ENCODE assay signal across 8 mouse cellular contexts in the genomic region with DNA sequence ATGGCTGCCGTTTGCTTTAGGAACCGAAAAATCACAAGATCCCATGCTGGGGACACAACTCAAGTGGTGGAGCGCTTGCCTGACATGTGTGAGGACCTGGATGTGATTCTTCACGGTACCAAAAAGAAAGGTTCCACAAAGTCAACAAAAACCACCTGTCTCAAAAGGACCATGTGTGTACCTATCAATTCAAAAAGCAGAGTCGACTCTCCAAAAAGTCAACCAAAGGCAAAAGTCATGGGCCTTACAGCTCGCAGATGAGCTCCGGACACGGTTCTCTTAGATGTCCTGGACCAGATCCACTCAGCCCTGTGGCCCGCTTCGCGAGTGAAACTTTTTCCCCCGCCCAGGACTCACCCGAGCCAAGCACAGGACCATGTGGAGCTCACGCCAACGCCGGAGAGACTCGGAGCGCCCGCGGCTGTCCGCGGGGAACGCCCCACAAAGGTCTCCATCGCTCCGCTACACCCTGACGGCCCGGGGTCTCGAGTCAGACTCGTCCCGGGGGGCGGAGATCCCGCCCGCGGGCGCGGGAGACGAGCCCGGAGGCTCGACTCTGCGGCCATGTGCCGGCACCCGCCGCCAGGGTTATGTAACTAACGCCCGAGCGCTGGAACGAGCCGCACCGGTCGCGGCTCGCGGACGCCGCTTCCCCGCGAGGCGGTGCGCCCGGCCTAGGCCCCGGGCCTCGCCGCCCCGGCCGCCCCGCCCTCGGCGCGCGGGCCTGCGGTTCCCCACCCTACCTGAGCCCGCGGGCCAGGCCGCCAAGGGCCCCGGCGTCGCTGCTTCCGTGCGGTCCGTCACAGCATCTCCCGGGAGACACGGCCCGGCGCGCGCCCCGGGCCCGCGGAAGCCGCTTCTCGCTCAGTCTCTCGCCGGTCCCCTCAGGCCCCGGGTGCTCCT. TPM values are rescaled to one million over a fixed set of nuclear protein-coding genes. Genes with fewer than 3 reads are reported as not detected.
DNase-seq lines count a peak whose midpoint lies in the region; ATAC-seq and TF ChIP-seq lines count a peak whose summit lies in the region.

A gene (plus strand): TSS at position 767 of the 903 bp plus-strand sequence.

- no peaks in the 10 kb centered on the region for H3K27me3 ChIP-seq in embryonic facial prominence, embryonic 14.5 days (replicated peaks; ENCODE audit: control insufficient read depth, insufficient read depth, low read length)
- H3K27me3 ChIP-seq in kidney, adult 2 months (replicated peaks; ENCODE audit: control insufficient read depth, insufficient read depth, low read length), result no peaks in the 10 kb centered on the region
- no peaks in the 10 kb centered on the region for H3K27me3 ChIP-seq in limb, embryonic 13.5 days
- no peaks in the 10 kb centered on the region for H3K27me3 ChIP-seq in midbrain, embryonic 14.5 days (ENCODE audit: control insufficient read depth, insufficient read depth, low read length)
- H3K27me3 ChIP-seq in stomach, embryonic 16.5 days (ENCODE audit: control insufficient read depth, insufficient read depth, low read length), result no peaks in the 10 kb centered on the region

- peak; percentile 45 for DNase-seq in 416B (ENCODE audit: low read depth)
- peak; percentile 67 for DNase-seq in adrenal gland, postnatal 25 days
- peak; percentile 62 for DNase-seq in embryonic facial prominence, embryonic 14.5 days (ENCODE audit: low spot score)
- DNase-seq in heart, adult 18-20 months, result peak; percentile 71 to 79
- DNase-seq in kidney, adult 2 months, result peak; percentile 75
- DNase-seq in midbrain, embryonic 14.5 days, result peak; percentile 72

- H3K4me1 ChIP-seq in embryonic facial prominence, embryonic 14.5 days (ENCODE audit: control insufficient read depth, insufficient read depth, low read length), result peaks cover 11% of the 10 kb centered on the region; the same call in 1 of the 2 replicates
- H3K4me1 ChIP-seq in kidney, adult 2 months (ENCODE audit: control insufficient read depth, insufficient read depth, low read length), result peaks cover 17% of the 10 kb centered on the region; the same call in 1 of the 2 replicates
- H3K4me1 ChIP-seq in limb, embryonic 13.5 days, result peaks cover 15% of the 10 kb centered on the region
- peaks cover 15% of the 10 kb centered on the region for H3K4me1 ChIP-seq in midbrain, embryonic 14.5 days (ENCODE audit: control insufficient read depth, insufficient read depth, low read length)
- peaks cover 11% of the 10 kb centered on the region; the same call in 1 of the 2 replicates for H3K4me1 ChIP-seq in stomach, embryonic 16.5 days (ENCODE audit: control insufficient read depth, insufficient read depth, low read length)

- peak within 1 kb of the TSS; percentile 94 for H3K4me3 ChIP-seq in embryonic facial prominence, embryonic 14.5 days (ENCODE audit: low read depth, low read length)
- peak within 1 kb of the TSS; percentile 84 for H3K4me3 ChIP-seq in kidney, adult 2 months (ENCODE audit: insufficient read depth, low read depth, low read length)
- peak within 1 kb of the TSS; percentile 91 for H3K4me3 ChIP-seq in limb, embryonic 13.5 days
- peak within 1 kb of the TSS; percentile 86 for H3K4me3 ChIP-seq in midbrain, embryonic 14.5 days (replicated peaks; ENCODE audit: low read depth, low read length)
- peak within 1 kb of the TSS; percentile 70 for H3K4me3 ChIP-seq in stomach, embryonic 16.5 days (replicated peaks; ENCODE audit: low read length)

- TF ChIP-seq CTCF in kidney, adult 2 months (conservative IDR thresholded peaks at IDR 0.05; ENCODE audit: insufficient read depth, insufficient read length, low read depth, low read length), result no peak

- no peak for TF ChIP-seq POLR2A in kidney, adult 2 months (IDR thresholded peaks at IDR 0.05; ENCODE audit: low read depth, low read length)

- WGBS in embryonic facial prominence, embryonic 14.5 days, result 0% methylated on average over 24 of the region's 94 CpGs
- under 1% methylated on average over 93 of the region's 94 CpGs for WGBS in kidney, adult 2 months
- under 1% methylated on average over 84 of the region's 94 CpGs for WGBS in limb, embryonic 13.5 days
- under 1% methylated on average over 94 of the region's 94 CpGs for WGBS in midbrain, embryonic 14.5 days
- WGBS in stomach, embryonic 16.5 days, result under 1% methylated on average over 91 of the region's 94 CpGs

- peak; percentile 54 for ATAC-seq in embryonic facial prominence, embryonic 14.5 days (ENCODE audit: low read depth)
- peak; percentile 62; the same call in 1 of the 2 replicates for ATAC-seq in limb, embryonic 13.5 days (ENCODE audit: low FRiP score, low read depth)
- no peak; the same call in 1 of the 2 replicates for ATAC-seq in midbrain, embryonic 14.5 days (ENCODE audit: low FRiP score, low TSS enrichment)
- ATAC-seq in stomach, embryonic 16.5 days (ENCODE audit: insufficient read depth, low FRiP score), result peak; percentile 66

- peak within 1 kb of the TSS; percentile 99 for H3K27ac ChIP-seq in embryonic facial prominence, embryonic 14.5 days (replicated peaks; ENCODE audit: low read depth, low read length)
- H3K27ac ChIP-seq in kidney, adult 2 months (ENCODE audit: insufficient read depth, low read depth, low read length), result peak within 1 kb of the TSS; percentile 93
- peak within 1 kb of the TSS; percentile 99 for H3K27ac ChIP-seq in limb, embryonic 13.5 days
- peak within 1 kb of the TSS; percentile 93 for H3K27ac ChIP-seq in midbrain, embryonic 14.5 days (replicated peaks; ENCODE audit: low read depth, low read length)
- H3K27ac ChIP-seq in stomach, embryonic 16.5 days (ENCODE audit: low read length), result peak within 1 kb of the TSS; percentile 99

- peak within 1 kb of the TSS; percentile 54 for H3K4me2 ChIP-seq in embryonic facial prominence, embryonic 14.5 days (ENCODE audit: low read depth, low read length)
- H3K4me2 ChIP-seq in limb, embryonic 13.5 days (replicated peaks), result peak within 1 kb of the TSS; percentile 76
- H3K4me2 ChIP-seq in midbrain, embryonic 14.5 days (ENCODE audit: low read length), result peak within 1 kb of the TSS; percentile 83
- peak within 1 kb of the TSS; percentile 72 for H3K4me2 ChIP-seq in stomach, embryonic 16.5 days (ENCODE audit: low read depth, low read length)

- no peaks in the 10 kb centered on the region for H3K9me3 ChIP-seq in embryonic facial prominence, embryonic 14.5 days (ENCODE audit: control insufficient read depth, low read length)
- H3K9me3 ChIP-seq in limb, embryonic 13.5 days, result no peaks in the 10 kb centered on the region
- H3K9me3 ChIP-seq in midbrain, embryonic 14.5 days (ENCODE audit: control insufficient read depth, low read length), result no peaks in the 10 kb centered on the region
- no peaks in the 10 kb centered on the region for H3K9me3 ChIP-seq in stomach, embryonic 16.5 days (replicated peaks; ENCODE audit: control insufficient read depth, low read length)

- peak within 1 kb of the TSS; percentile 98 for H3K9ac ChIP-seq in embryonic facial prominence, embryonic 14.5 days (ENCODE audit: low read depth, low read length)
- H3K9ac ChIP-seq in limb, embryonic 13.5 days, result peak within 1 kb of the TSS; percentile 97
- H3K9ac ChIP-seq in midbrain, embryonic 14.5 days (replicated peaks; ENCODE audit: low read length), result peak within 1 kb of the TSS; percentile 94
- H3K9ac ChIP-seq in stomach, embryonic 16.5 days (ENCODE audit: low read length), result peak within 1 kb of the TSS; percentile 96

- peaks cover 16% of the 10 kb centered on the region for H3K36me3 ChIP-seq in embryonic facial prominence, embryonic 14.5 days (ENCODE audit: control insufficient read depth, insufficient read depth, low read length)
- peaks cover 3% of the 10 kb centered on the region; the same call in 1 of the 2 replicates for H3K36me3 ChIP-seq in kidney, adult 2 months (ENCODE audit: control insufficient read depth, insufficient read depth, low read length)
- H3K36me3 ChIP-seq in limb, embryonic 13.5 days, result peaks cover 14% of the 10 kb centered on the region
- H3K36me3 ChIP-seq in midbrain, embryonic 14.5 days (ENCODE audit: control insufficient read depth, insufficient read depth, low read length), result peaks cover 10% of the 10 kb centered on the region
- H3K36me3 ChIP-seq in stomach, embryonic 16.5 days (ENCODE audit: control insufficient read depth, insufficient read depth, low read length), result peaks cover 8% of the 10 kb centered on the region

RNA-seq across cellular contexts. Expression of the gene that starts here (rescaled TPM):
- total RNA-seq in adrenal gland, postnatal 25 days (2021), result not detected in 2 replicates
- polyA plus RNA-seq in embryonic facial prominence, embryonic 14.5 days (2014; fragmentation: Nextera tagmentation; extraction: Ambion mirVana), result not detected in 2 replicates
- total RNA-seq in heart, adult 18-20 months (2021), result not detected
- not detected in 2 replicates for polyA plus RNA-seq in kidney, adult 2 months (2012; rRNA removed)
- polyA plus RNA-seq in limb, embryonic 13.5 days (2015; fragmentation: Nextera tagmentation; extraction: Ambion mirVana), result 0.13 TPM in 1 of 2 replicates, not detected in the other
- polyA plus RNA-seq in midbrain, embryonic 14.5 days (2014; fragmentation: Nextera tagmentation; extraction: Ambion mirVana), result not detected in 2 replicates
- not detected in 2 replicates for polyA plus RNA-seq in stomach, embryonic 16.5 days (2015; fragmentation: Nextera tagmentation; extraction: Ambion mirVana)

Comparison
In these comparisons a context has a peak if more than half of its experiments do, and no peak if none do; other contexts are left out.
1. Peak in DNase-seq in adrenal gland, postnatal 25 days; RNA of the gene not detected or under 1 TPM.
2. Peak in DNase-seq, ATAC-seq, H3K4me3 ChIP-seq, H3K27ac ChIP-seq, H3K9ac ChIP-seq and H3K4me2 ChIP-seq in embryonic facial prominence, embryonic 14.5 days; RNA of the gene not detected or under 1 TPM.
3. Peak in DNase-seq in heart, adult 18-20 months; RNA of the gene not detected or under 1 TPM.
4. Peak in DNase-seq, H3K4me3 ChIP-seq and H3K27ac ChIP-seq in kidney, adult 2 months; RNA of the gene not detected or under 1 TPM.
5. Peak in ATAC-seq, H3K4me3 ChIP-seq, H3K27ac ChIP-seq, H3K9ac ChIP-seq and H3K4me2 ChIP-seq in limb, embryonic 13.5 days; RNA of the gene not detected or under 1 TPM.
6. Peak in DNase-seq, H3K4me3 ChIP-seq, H3K27ac ChIP-seq, H3K9ac ChIP-seq and H3K4me2 ChIP-seq in midbrain, embryonic 14.5 days; RNA of the gene not detected or under 1 TPM.
7. Peak in ATAC-seq, H3K4me3 ChIP-seq, H3K27ac ChIP-seq, H3K9ac ChIP-seq and H3K4me2 ChIP-seq in stomach, embryonic 16.5 days; RNA of the gene not detected or under 1 TPM.